In the genomic region with DNA sequence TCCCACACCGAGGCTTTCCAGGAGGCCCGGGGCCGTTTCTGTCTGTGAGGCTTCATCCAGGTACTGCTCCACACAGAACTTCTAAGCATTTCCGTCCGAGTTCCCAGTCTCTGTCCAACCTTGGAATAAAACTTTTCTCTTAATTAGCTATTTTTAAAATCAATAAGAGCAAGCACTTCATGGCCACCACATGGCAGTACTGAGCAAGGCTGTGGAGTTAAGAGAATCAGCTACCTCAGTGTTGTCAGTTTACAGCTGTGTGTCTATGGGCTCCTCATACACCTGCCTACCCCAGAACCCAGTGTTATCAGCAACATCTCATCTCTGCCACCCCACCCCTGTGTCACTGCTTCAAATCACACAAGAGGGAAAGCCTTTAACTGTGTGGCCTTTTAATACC, we compare ENCODE assay signal across 14 mouse cellular contexts.
A peak's percentile ranks its signal among the peaks of the same experiment; 100 is the strongest.
DNase-seq lines count a peak whose midpoint lies in the region; ATAC-seq and TF ChIP-seq lines count a peak whose summit lies in the region.
"Had no signal": no experiment of that assay in that cellular context is flagged by ENCODE, and none has a peak within 500 bp of the region (broad histone marks: within the 10 kb centered on the region; RNA-seq: fewer than 3 reads in every experiment).

No protein-coding gene starts in this region.

- no peak overlapping the region for H3K9ac ChIP-seq in hindbrain, embryonic 13.5 days
- no peak overlapping the region for H3K9ac ChIP-seq in lung, postnatal 0 days (replicated peaks; ENCODE audit: low read depth)
- no peak overlapping the region for H3K9ac ChIP-seq in limb, embryonic 11.5 days (ENCODE audit: low read length)

- intact Hi-C loops in left cerebral cortex, postnatal 36 days (cut with DNase I): no loop called here

- TF ChIP-seq CTCF in lung, postnatal 0 days (IDR thresholded peaks at IDR 0.05): peak; percentile 57
- peak; percentile 21; the same call in 1 of the 2 replicates for TF ChIP-seq CTCF in cortical plate, adult 2 months (IDR thresholded peaks at IDR 0.05; ENCODE audit: extremely low read depth, insufficient read depth, low read length)

- H3K27ac ChIP-seq in hindbrain, embryonic 13.5 days: peak overlapping the region; percentile 44; the same call in 1 of the 2 replicates
- no peak overlapping the region for H3K27ac ChIP-seq in hindbrain, embryonic 10.5 days
- no peak overlapping the region for H3K27ac ChIP-seq in lung, postnatal 0 days (ENCODE audit: low read length)
- no peak overlapping the region for H3K27ac ChIP-seq in cortical plate, adult 2 months (ENCODE audit: insufficient read depth, low read length)
- H3K27ac ChIP-seq in limb, embryonic 11.5 days (replicated peaks; ENCODE audit: low read depth, low read length): peak overlapping the region; percentile 8; the same call in 1 of the 2 replicates

- TF ChIP-seq EP300 in lung, postnatal 0 days (IDR thresholded peaks at IDR 0.05): no peak

- H3K4me2 ChIP-seq in hindbrain, embryonic 13.5 days: no peak overlapping the region
- H3K4me2 ChIP-seq in lung, postnatal 0 days (replicated peaks; ENCODE audit: low read depth, low read length): no peak overlapping the region
- H3K4me2 ChIP-seq in limb, embryonic 11.5 days (ENCODE audit: low read depth, severe bottlenecking): no peak overlapping the region
- H3K4me2 ChIP-seq: heart, embryonic 11.5 days had no signal

- H3K4me1 ChIP-seq in hindbrain, embryonic 13.5 days (replicated peaks): peaks cover 34% of the 10 kb centered on the region
- H3K4me1 ChIP-seq in hindbrain, embryonic 10.5 days (replicated peaks): peaks cover 37% of the 10 kb centered on the region
- H3K4me1 ChIP-seq in lung, postnatal 0 days (ENCODE audit: insufficient read depth, low read depth, low read length): no peaks in the 10 kb centered on the region
- H3K4me1 ChIP-seq in cortical plate, adult 2 months (ENCODE audit: control insufficient read depth, insufficient read depth, low read length): peaks cover 2% of the 10 kb centered on the region; the same call in 1 of the 2 replicates
- H3K4me1 ChIP-seq in limb, embryonic 11.5 days (ENCODE audit: control insufficient read depth, insufficient read depth, low read length): peaks cover 15% of the 10 kb centered on the region

- no peak for DNase-seq in hindbrain, embryonic 10.5 days (ENCODE audit: low spot score)
- DNase-seq in lung, postnatal 0 days (ENCODE audit: low spot score): no peak
- no peak for DNase-seq in lung, postnatal 36 days
- DNase-seq in limb, embryonic 11.5 days (ENCODE audit: low spot score): no peak
- no peak for DNase-seq in left cerebral cortex, postnatal 36 days (ENCODE audit: low spot score in 2 of 2)
- DNase-seq in urinary bladder, postnatal 25 days (ENCODE audit: low spot score): no peak
- DNase-seq: cerebellum, adult 9-11 months; kidney, adult 18-20 months; lung, adult 2 months had no signal

- no peak for ATAC-seq in hindbrain, embryonic 13.5 days (ENCODE audit: low FRiP score)
- no peak for ATAC-seq in lung, postnatal 0 days
- no peak for ATAC-seq in limb, embryonic 11.5 days (ENCODE audit: insufficient number of reproducible peaks, low FRiP score, low TSS enrichment, low read depth)
- ATAC-seq: activated CD4-positive, CD25-positive, alpha-beta regulatory T cell, adult 4 months had no signal

- peaks cover 28% of the 10 kb centered on the region for H3K27me3 ChIP-seq in hindbrain, embryonic 13.5 days
- peaks cover 39% of the 10 kb centered on the region for H3K27me3 ChIP-seq in hindbrain, embryonic 10.5 days (ENCODE audit: insufficient read depth, poor library complexity, severe bottlenecking)
- H3K27me3 ChIP-seq in lung, postnatal 0 days (replicated peaks; ENCODE audit: insufficient read depth, low read length): no peaks in the 10 kb centered on the region
- no peaks in the 10 kb centered on the region for H3K27me3 ChIP-seq in limb, embryonic 11.5 days (ENCODE audit: control insufficient read depth, insufficient read depth, low read length)

- 0 out of 2 replicates have a peak, but pooled peaks cover 3% of the 10 kb centered on the region for H3K36me3 ChIP-seq in hindbrain, embryonic 13.5 days
- peaks cover 20% of the 10 kb centered on the region; the same call in 1 of the 2 replicates for H3K36me3 ChIP-seq in hindbrain, embryonic 10.5 days
- 0 out of 2 replicates have a peak, but pooled peaks cover 17% of the 10 kb centered on the region for H3K36me3 ChIP-seq in lung, postnatal 0 days (ENCODE audit: insufficient read depth, low read length)
- H3K36me3 ChIP-seq in limb, embryonic 11.5 days (ENCODE audit: control insufficient read depth, insufficient read depth, low read length): no peaks in the 10 kb centered on the region

- no peak for TF ChIP-seq POLR2A in cortical plate, adult 2 months (IDR thresholded peaks at IDR 0.05; ENCODE audit: extremely low read depth, insufficient read depth, low read length)

- WGBS in hindbrain, embryonic 13.5 days: 94% methylated on average over 5 of the region's 5 CpGs
- WGBS in hindbrain, embryonic 10.5 days: 88% methylated on average over 5 of the region's 5 CpGs
- WGBS in lung, postnatal 0 days: 88% methylated on average over 5 of the region's 5 CpGs
- WGBS in limb, embryonic 11.5 days: 78% methylated on average over 5 of the region's 5 CpGs

- H3K4me3 ChIP-seq in hindbrain, embryonic 13.5 days: no peak overlapping the region
- H3K4me3 ChIP-seq in hindbrain, embryonic 10.5 days: no peak overlapping the region
- no peak overlapping the region for H3K4me3 ChIP-seq in lung, postnatal 0 days (ENCODE audit: low read depth, low read length)
- H3K4me3 ChIP-seq in cortical plate, adult 2 months (ENCODE audit: insufficient read depth, low read length): no peak overlapping the region
- no peak overlapping the region for H3K4me3 ChIP-seq in limb, embryonic 11.5 days (ENCODE audit: low read depth, low read length)
- H3K4me3 ChIP-seq: myocyte had no signal

- no peaks in the 10 kb centered on the region for H3K9me3 ChIP-seq in hindbrain, embryonic 13.5 days
- H3K9me3 ChIP-seq in hindbrain, embryonic 10.5 days: no peaks in the 10 kb centered on the region
- H3K9me3 ChIP-seq in lung, postnatal 0 days (ENCODE audit: low read length): no peaks in the 10 kb centered on the region
- H3K9me3 ChIP-seq in limb, embryonic 11.5 days (ENCODE audit: control insufficient read depth, low read length): no peaks in the 10 kb centered on the region

Comparison
In these comparisons a context has a peak if more than half of its experiments do, and no peak if none do; other contexts are left out.
1. H3K27ac ChIP-seq: peak in hindbrain, embryonic 13.5 days (single experiment) and limb, embryonic 11.5 days (single experiment); none in hindbrain, embryonic 10.5 days (single experiment), lung, postnatal 0 days (single experiment) and cortical plate, adult 2 months (single experiment).